Mouse (Mus musculus) adrenal gland, postnatal 36 days (tissue): ENCODE results near the gene Gipc2. TPM values are rescaled to one million over a fixed set of nuclear protein-coding genes. Genes with fewer than 3 reads are reported as not detected.
"Not testable (repeated sequence)": the region's sequence is repeated elsewhere in the genome, so short reads cannot be mapped to it uniquely, and the experiment has no call there.

Experiments used
- DNase-seq, 2 experiments: peaks; one replicate each; pipeline ENCODE4 v3.0.0; 2021; ENCODE audit warnings: mixed read lengths in 1 of 2
- total RNA-seq, 2 experiments: library from RNA; stranded (reverse); gene quantifications; 2 replicates each; pipeline ENCODE4 v1.2.3; 2021

The Gipc2 gene
- total RNA-seq, 2 experiments from 2014 or later, result 0.79 to 1.3 TPM

GRCm38 (mm10) chr3:152155296-152155948 is 10.6 kb downstream of the Gipc2 start:
- no peak for DNase-seq

GRCm38 (mm10) chr3:152154095-152154494 is 11.9 kb downstream of the Gipc2 start:
- no peak for DNase-seq

GRCm38 (mm10) chr3:152153152-152153551 is 12.9 kb downstream of the Gipc2 start:
- no peak for DNase-seq

GRCm38 (mm10) chr3:152152483-152152804 is 13.6 kb downstream of the Gipc2 start:
- DNase-seq, result no peak

GRCm38 (mm10) chr3:152151725-152152482 is 14.1 kb downstream of the Gipc2 start:
- no peak for DNase-seq

GRCm38 (mm10) chr3:152149863-152150262 is 16.2 kb downstream of the Gipc2 start:
- no peak for DNase-seq

- no peak for DNase-seq
These were observed 16.6 kb downstream of the Gipc2 start for GRCm38 (mm10) chr3:152149449-152149848.

GRCm38 (mm10) chr3:152147085-152147831 is 18.8 kb downstream of the Gipc2 start:
- DNase-seq, result no peak

- DNase-seq, result peak; percentile 27 to 59
These were observed 20.8 kb downstream of the Gipc2 start for GRCm38 (mm10) chr3:152145186-152145585.

- DNase-seq, result no peak
These were observed 22.9 kb downstream of the Gipc2 start for GRCm38 (mm10) chr3:152142989-152143695.

GRCm38 (mm10) chr3:152142146-152142545 is 23.9 kb downstream of the Gipc2 start:
- no peak for DNase-seq

GRCm38 (mm10) chr3:152139308-152139707 is 26.7 kb downstream of the Gipc2 start:
- DNase-seq, result not testable (repeated sequence)

- not testable (repeated sequence) for DNase-seq
These were observed 29.9 kb downstream of the Gipc2 start for GRCm38 (mm10) chr3:152136106-152136505.

GRCm38 (mm10) chr3:152133621-152134020 is 32.4 kb downstream of the Gipc2 start:
- DNase-seq, result no peak

- DNase-seq, result no peak
These were observed 35.1 kb downstream of the Gipc2 start for GRCm38 (mm10) chr3:152130963-152131362.

- not testable (repeated sequence) for DNase-seq
These were observed 36.6 kb downstream of the Gipc2 start for GRCm38 (mm10) chr3:152129426-152129825.

- DNase-seq, result no peak
These were observed 37.4 kb downstream of the Gipc2 start for GRCm38 (mm10) chr3:152128631-152129030.

- DNase-seq, result peak in 1 of 2 experiments; percentile 30
These were observed 38.9 kb downstream of the Gipc2 start for GRCm38 (mm10) chr3:152127144-152127543.

GRCm38 (mm10) chr3:152122720-152123119 is 43.3 kb downstream of the Gipc2 start:
- peak; percentile 54 to 56 for DNase-seq

- DNase-seq, result peak; percentile 85 to 89
These were observed 43.9 kb downstream of the Gipc2 start for GRCm38 (mm10) chr3:152122101-152122500.

- peak; percentile 11 to 39 for DNase-seq
These were observed 44.6 kb downstream of the Gipc2 start for GRCm38 (mm10) chr3:152121169-152122009.
